ENCODE assay signal across 4 mouse cellular contexts in the genomic region with DNA sequence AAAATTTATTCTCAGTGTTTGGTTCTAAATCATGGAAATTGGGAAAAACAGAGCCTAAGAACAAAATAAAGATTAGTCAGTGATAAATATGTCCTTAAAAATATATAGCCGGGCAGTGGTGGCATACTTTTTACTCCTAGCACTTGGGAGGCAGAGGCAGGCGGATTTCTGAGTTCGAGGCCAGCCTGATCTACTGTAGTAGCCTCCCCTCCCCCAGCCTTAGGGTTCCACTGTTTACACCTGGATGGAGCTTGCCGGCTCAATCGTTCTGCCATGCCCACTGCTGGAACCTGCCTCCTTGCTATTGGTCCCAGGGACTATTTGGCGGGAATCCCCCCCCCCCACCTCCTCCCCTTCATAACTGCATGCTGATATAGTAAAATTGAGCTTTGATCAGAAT. TPM values are rescaled to one million over a fixed set of nuclear protein-coding genes. Genes with fewer than 3 reads are reported as not detected.
DNase-seq lines count a peak whose midpoint lies in the region; TF ChIP-seq lines count a peak whose summit lies in the region.
"Not testable (repeated sequence)": the region's sequence is repeated elsewhere in the genome, so short reads cannot be mapped to it uniquely, and the experiment has no call there.

No protein-coding gene starts in this region.

- in situ Hi-C loops in ES-E14 (cut with MboI; ENCODE audit: low sequenced_read_pairs in 2 of 2, unreplicated experiment in 2 of 2) = not testable (repeated sequence)

- H3K9me3 ChIP-seq in ES-E14 (ENCODE audit: control insufficient read depth, insufficient read depth, low read depth, low read length); heart, embryonic 10.5 days: not testable (repeated sequence)

- H3K27ac ChIP-seq in ES-E14 (ENCODE audit: insufficient read depth, low read depth, low read length, poor library complexity, severe bottlenecking); heart, embryonic 10.5 days: not testable (repeated sequence)
- peak overlapping the region; percentile 98 for H3K27ac ChIP-seq in gastrocnemius, adult 2 months

- not testable (repeated sequence) for H3K27me3 ChIP-seq in heart, embryonic 10.5 days (ENCODE audit: insufficient read depth, poor library complexity, severe bottlenecking)

- intact Hi-C loops in gastrocnemius, adult 2 months (cut with DNase I) = not testable (repeated sequence)

- not testable (repeated sequence) for H3K4me1 ChIP-seq in ES-E14 (ENCODE audit: control insufficient read depth in 2 of 2, insufficient read depth in 2 of 2, low read length in 2 of 2, poor library complexity in 1 of 2)
- peaks cover 17% of the 10 kb centered on the region for H3K4me1 ChIP-seq in heart, embryonic 10.5 days

- H3K4me3 ChIP-seq in ES-E14 (ENCODE audit: insufficient read depth in 1 of 2, low read depth in 1 of 2, low read length in 2 of 2, poor library complexity in 1 of 2, severe bottlenecking in 1 of 2); gastrocnemius, adult 2 months; heart, embryonic 10.5 days: not testable (repeated sequence)

- H3K9ac ChIP-seq in ES-E14 (ENCODE audit: insufficient read depth, low read depth, low read length, poor library complexity, severe bottlenecking) = 0 out of 2 replicates have a peak overlapping the region, but pooled peaks have one; percentile 23

- not testable (repeated sequence) for DNase-seq in ES-E14 (ENCODE audit: low read depth, low spot score); gastrocnemius, adult 2 months
- peak; percentile 74 for DNase-seq in heart, adult 11 months
- peak; percentile 63 for DNase-seq in heart, embryonic 10.5 days (ENCODE audit: low spot score)

- not testable (repeated sequence) for H3K36me3 ChIP-seq in ES-E14 (ENCODE audit: control insufficient read depth, insufficient read depth, low read length, poor library complexity, severe bottlenecking); heart, embryonic 10.5 days

- not testable (repeated sequence) for TF ChIP-seq CTCF in gastrocnemius, adult 2 months (IDR thresholded peaks at IDR 0.05)

- WGBS in heart, embryonic 10.5 days = 78% methylated on average over 6 of the region's 6 CpGs

RNA-seq across cellular contexts. Expression of a gene that starts 2.4 kb away (rescaled TPM):
- 5.6 and 5.7 TPM in 2 replicates for total RNA-seq in ES-E14 (2012; rRNA removed)
- 1,000 to 10,000 TPM in 1 of 2 experiments, 100 to 1,000 TPM in 1; 657 to 1,000 TPM for total RNA-seq in gastrocnemius, adult 2 months (2021)
- polyA plus RNA-seq in heart, embryonic 10.5 days (2016; fragmentation: Nextera tagmentation; extraction: Ambion mirVana) = 30.7 and 47.2 TPM in 2 replicates

RNA-seq across cellular contexts. Expression of a gene that starts 48.9 kb away (rescaled TPM):
- 69.3 and 108 TPM in 2 replicates for total RNA-seq in ES-E14 (2012; rRNA removed)
- 1 to 10 TPM; 1.9 to 2.7 TPM for total RNA-seq in gastrocnemius, adult 2 months (2021)
- polyA plus RNA-seq in heart, embryonic 10.5 days (2016; fragmentation: Nextera tagmentation; extraction: Ambion mirVana) = 24.8 and 32.7 TPM in 2 replicates

Comparison
In these comparisons a context has a peak if more than half of its experiments do, and no peak if none do; other contexts are left out.
1. RNA of a gene that starts 2.4 kb away (total RNA-seq): 657 to 1,000 TPM in gastrocnemius, adult 2 months; 5.6 to 5.7 TPM in ES-E14; every median in the first group is over 10 times any median in the second.
2. RNA of a gene that starts 48.9 kb away (total RNA-seq): 69.3 to 108 TPM in ES-E14; 1.9 to 2.7 TPM in gastrocnemius, adult 2 months; every median in the first group is over 10 times any median in the second.